ENCODE assay signal across 11 mouse cellular contexts in genomic region chr5:118753471-118754044, GRCm38 (mm10).
DNase-seq lines count a peak whose midpoint lies in the region; ATAC-seq and TF ChIP-seq lines count a peak whose summit lies in the region.
"Had no signal": no experiment of that assay in that cellular context is flagged by ENCODE, and none has a peak within 500 bp of the region (broad histone marks: within the 10 kb centered on the region; RNA-seq: fewer than 3 reads in every experiment).

No protein-coding gene starts in this region.

- H3K9ac ChIP-seq in hindbrain, postnatal 0 days (replicated peaks; ENCODE audit: low read length): no peak overlapping the region
- H3K9ac ChIP-seq: neural tube, embryonic 13.5 days had no signal

- H3K4me3 ChIP-seq in left cerebral cortex, adult 2 months: no peak overlapping the region
- no peak overlapping the region for H3K4me3 ChIP-seq in cerebellum, adult 2 months (replicated peaks; ENCODE audit: insufficient read depth, low read depth, low read length)
- no peak overlapping the region for H3K4me3 ChIP-seq in hindbrain, postnatal 0 days (ENCODE audit: low read length)
- H3K4me3 ChIP-seq: neural tube, embryonic 13.5 days had no signal

- H3K4me1 ChIP-seq in cerebellum, adult 2 months (ENCODE audit: control insufficient read depth, insufficient read depth, low read length): peaks cover 34% of the 10 kb centered on the region
- H3K4me1 ChIP-seq in hindbrain, postnatal 0 days (ENCODE audit: insufficient read depth, low read length): no peaks in the 10 kb centered on the region
- H3K4me1 ChIP-seq: neural tube, embryonic 13.5 days had no signal

- TF ChIP-seq POLR2A in cerebellum, adult 2 months (IDR thresholded peaks at IDR 0.05; ENCODE audit: borderline replicate concordance, insufficient read depth, low read length): no peak

- TF ChIP-seq CTCF in left cerebral cortex, adult 2 months (IDR thresholded peaks at IDR 0.05): no peak
- TF ChIP-seq CTCF in cerebellum, adult 2 months (IDR thresholded peaks at IDR 0.05; ENCODE audit: borderline replicate concordance, insufficient read depth, low read depth, low read length): no peak
- no peak for TF ChIP-seq CTCF in hindbrain, postnatal 0 days (IDR thresholded peaks at IDR 0.05; ENCODE audit: low read depth)

- DNase-seq in adrenal gland, adult 2 months: peak; percentile 61
- no peak for DNase-seq in adrenal gland, postnatal 10 days
- DNase-seq in left cerebral cortex, adult 2 months (ENCODE audit: extremely low spot score in 1 of 2, low spot score in 2 of 2): no peak
- no peak for DNase-seq in left cerebral cortex, postnatal 4 days
- DNase-seq in cerebellum, adult 2 months: peak; percentile 62 to 69
- DNase-seq in hindbrain, postnatal 0 days (ENCODE audit: low spot score): no peak
- no peak for DNase-seq in gastrocnemius, postnatal 4 days (ENCODE audit: low spot score in 2 of 2)
- DNase-seq in urinary bladder, postnatal 25 days (ENCODE audit: low spot score): no peak
- DNase-seq: kidney, postnatal 25 days; right cerebral cortex, postnatal 4 days had no signal

- no peak overlapping the region for H3K4me2 ChIP-seq in hindbrain, postnatal 0 days (ENCODE audit: low read depth, low read length)
- H3K4me2 ChIP-seq: neural tube, embryonic 13.5 days had no signal

- H3K27ac ChIP-seq in left cerebral cortex, adult 2 months: peak overlapping the region; percentile 8; the same call in 1 of the 2 replicates
- peak overlapping the region; percentile 26 for H3K27ac ChIP-seq in cerebellum, adult 2 months (ENCODE audit: insufficient read depth, low read length)
- peak overlapping the region; percentile 8; the same call in 1 of the 2 replicates for H3K27ac ChIP-seq in hindbrain, postnatal 0 days
- H3K27ac ChIP-seq: neural tube, embryonic 13.5 days had no signal

- WGBS in cerebellum, adult 2 months: 43% methylated on average over 10 of the region's 10 CpGs
- 84% methylated on average over 10 of the region's 10 CpGs for WGBS in hindbrain, postnatal 0 days

- H3K9me3 ChIP-seq in hindbrain, postnatal 0 days (ENCODE audit: low read length): no peaks in the 10 kb centered on the region
- H3K9me3 ChIP-seq: neural tube, embryonic 13.5 days had no signal

- no peak for ATAC-seq in hindbrain, postnatal 0 days

- intact Hi-C loops in left cerebral cortex, adult 2 months (cut with DNase I): no loop called here
- intact Hi-C loops in left cerebral cortex, postnatal 4 days (cut with DNase I): no loop called here

- H3K27me3 ChIP-seq in cerebellum, adult 2 months (ENCODE audit: control insufficient read depth, insufficient read depth, low read length): no peaks in the 10 kb centered on the region
- no peaks in the 10 kb centered on the region for H3K27me3 ChIP-seq in hindbrain, postnatal 0 days (ENCODE audit: insufficient read depth, low read length)
- H3K27me3 ChIP-seq: neural tube, embryonic 13.5 days had no signal

- peaks cover 58% of the 10 kb centered on the region for H3K36me3 ChIP-seq in hindbrain, postnatal 0 days (ENCODE audit: insufficient read depth, low read length)

Comparison
In these comparisons a context has a peak if more than half of its experiments do, and no peak if none do; other contexts are left out.
1. DNase-seq: peak in adrenal gland, adult 2 months (single experiment) and cerebellum, adult 2 months (2 of 2); none in adrenal gland, postnatal 10 days (single experiment), left cerebral cortex, adult 2 months (0 of 2), left cerebral cortex, postnatal 4 days (single experiment), hindbrain, postnatal 0 days (single experiment), gastrocnemius, postnatal 4 days (0 of 2) and urinary bladder, postnatal 25 days (single experiment).
2. Peak in every context shown above with its lines, with median percentiles within 50 percentile points of each other: H3K27ac ChIP-seq.